Mouse (Mus musculus): ENCODE measurements at regions not wholly inside any gene's neighbourhood (a gene's known extent, or its start where the extent isn't known, plus 50 kb on each side); places are given as distances from the start of the nearest gene placed in this dataset.

- Histone ChIP-seq H3K9ac (no peak overlapping the region), H3K4me3 (no peak overlapping the region), H3K36me3 (no peaks in the 10 kb centered on the region), H3K9me3 (no peaks in the 10 kb centered on the region), H3K27me3 (no peaks in the 10 kb centered on the region), H3K4me2 (replicated peaks) (no peak overlapping the region), H3K27ac (no peak overlapping the region), H3K4me1 (peaks cover 10% of the 10 kb centered on the region)
- WGBS: 38% methylated on average over 7 of the region's 7 CpGs
- ATAC-seq (ENCODE audit: insufficient number of reproducible peaks, insufficient read depth, low FRiP score, low TSS enrichment): no peak
Observed at GRCm38 (mm10) chr11:117057451-117057850, 57.5 kb upstream of the Sec14l1 start.

GRCm38 (mm10) chr11:117059120-117059519 is 55.8 kb upstream of the Sec14l1 start:
- no peak overlapping the region for H3K4me2 ChIP-seq (replicated peaks)
- no peaks in the 10 kb centered on the region for H3K36me3 ChIP-seq
- no peaks in the 10 kb centered on the region for H3K27me3 ChIP-seq
- H3K4me1 ChIP-seq: peaks cover 15% of the 10 kb centered on the region
- H3K9me3 ChIP-seq: no peaks in the 10 kb centered on the region
- ATAC-seq (ENCODE audit: insufficient number of reproducible peaks, insufficient read depth, low FRiP score, low TSS enrichment): no peak
- H3K4me3 ChIP-seq: no peak overlapping the region
- WGBS: 61% methylated on average over 8 of the region's 8 CpGs
- no peak overlapping the region for H3K9ac ChIP-seq
- no peak overlapping the region for H3K27ac ChIP-seq

- Histone ChIP-seq H3K9me3 (no peaks in the 10 kb centered on the region), H3K27ac (no peak overlapping the region), H3K4me3 (no peak overlapping the region), H3K27me3 (no peaks in the 10 kb centered on the region), H3K4me2 (replicated peaks) (peak overlapping the region; percentile 26), H3K4me1 (peaks cover 16% of the 10 kb centered on the region), H3K36me3 (no peaks in the 10 kb centered on the region), H3K9ac (no peak overlapping the region)
- 5% methylated on average over 19 of the region's 19 CpGs for WGBS
- ATAC-seq (ENCODE audit: insufficient number of reproducible peaks, insufficient read depth, low FRiP score, low TSS enrichment): no peak
Observed at GRCm38 (mm10) chr11:117059981-117060705, 54.8 kb upstream of the Sec14l1 start.

- Histone ChIP-seq H3K36me3 (no peaks in the 10 kb centered on the region), H3K4me3 (no peak overlapping the region), H3K27me3 (no peaks in the 10 kb centered on the region), H3K9me3 (no peaks in the 10 kb centered on the region), H3K4me2 (replicated peaks) (peak overlapping the region; percentile 26), H3K9ac (no peak overlapping the region), H3K27ac (no peak overlapping the region), H3K4me1 (peaks cover 16% of the 10 kb centered on the region)
- no peak for ATAC-seq (ENCODE audit: insufficient number of reproducible peaks, insufficient read depth, low FRiP score, low TSS enrichment)
- WGBS: 27% methylated on average over 9 of the region's 9 CpGs
Observed at GRCm38 (mm10) chr11:117060706-117061337, 54.1 kb upstream of the Sec14l1 start.

- Histone ChIP-seq H3K4me1 (peaks cover 12% of the 10 kb centered on the region), H3K4me2 (replicated peaks) (no peak overlapping the region), H3K9ac (no peak overlapping the region), H3K4me3 (no peak overlapping the region), H3K9me3 (no peaks in the 10 kb centered on the region), H3K36me3 (no peaks in the 10 kb centered on the region), H3K27ac (no peak overlapping the region), H3K27me3 (no peaks in the 10 kb centered on the region)
- 63% methylated on average over 14 of the region's 14 CpGs for WGBS
- ATAC-seq (ENCODE audit: insufficient number of reproducible peaks, insufficient read depth, low FRiP score, low TSS enrichment): no peak
Observed at GRCm38 (mm10) chr11:117062772-117063499, 52.0 kb upstream of the Sec14l1 start.

Measured in embryonic facial prominence, embryonic 12.5 days (tissue).